Mouse (Mus musculus) ES-Bruce4 (cell line): ENCODE measurements around the gene Olfr1358. TPM values are rescaled to one million over a fixed set of nuclear protein-coding genes. Genes with fewer than 3 reads are reported as not detected.

Experiments used
- H3K27ac ChIP-seq: 2 replicates; pipeline ENCODE4 v1.5.1; 2012; ENCODE audit warnings: low read length, inconsistent platforms; ENCODE audit not compliant: insufficient read depth
- H3K27me3 ChIP-seq: 2 replicates; pipeline ENCODE4 v1.6.1; 2012; ENCODE audit warnings: mild to moderate bottlenecking, low read length, inconsistent platforms; ENCODE audit not compliant: control insufficient read depth, poor library complexity, insufficient read depth, severe bottlenecking
- H3K36me3 ChIP-seq: 2 replicates; pipeline ENCODE4 v1.6.1; 2012; ENCODE audit warnings: inconsistent platforms, mild to moderate bottlenecking, low read length, moderate library complexity; ENCODE audit not compliant: control insufficient read depth, poor library complexity, insufficient read depth, severe bottlenecking
- H3K4me1 ChIP-seq: one replicate; pipeline ENCODE4 v1.8.1; 2011; ENCODE audit warnings: low read length; ENCODE audit not compliant: control insufficient read depth, insufficient read depth
- H3K4me3 ChIP-seq: 2 replicates; pipeline ENCODE4 v1.5.1; 2011; ENCODE audit warnings: low read depth, mild to moderate bottlenecking, low read length
- H3K9ac ChIP-seq: 2 replicates; pipeline ENCODE4 v1.6.1; 2012; ENCODE audit warnings: low read depth, mild to moderate bottlenecking, inconsistent platforms; ENCODE audit not compliant: poor library complexity, severe bottlenecking
- H3K9me3 ChIP-seq: replicated peaks from 2 replicates; pipeline ENCODE4 v1.6.1; 2012; ENCODE audit warnings: mild to moderate bottlenecking, low read length, inconsistent platforms; ENCODE audit not compliant: control insufficient read depth, poor library complexity, insufficient read depth, severe bottlenecking
- CTCF ChIP-seq: IDR thresholded peaks from one replicate; pipeline ENCODE4 v1.8.1; 2011; ENCODE audit warnings: low read depth, low read length
- EP300 ChIP-seq: IDR thresholded peaks from 2 replicates; pipeline ENCODE4 v1.6.1; 2011; ENCODE audit warnings: low read depth, low read length; ENCODE audit not compliant: insufficient read depth
- POLR2A ChIP-seq: IDR thresholded peaks from one replicate; pipeline ENCODE4 v1.8.1; 2011; ENCODE audit warnings: low read length; ENCODE audit not compliant: insufficient read depth
- polyA plus RNA-seq: library from polyadenylated mRNA; stranded (reverse); fragments of >200 nt; gene quantifications from 2 replicates; pipeline ENCODE4 v1.2.4, GENCODE M21; 2011; ENCODE audit warnings: low read depth; ENCODE audit not compliant: missing spikeins, insufficient read depth, insufficient read length

Gene Olfr1358
- not detected in 2 replicates for polyA plus RNA-seq

DNA sequence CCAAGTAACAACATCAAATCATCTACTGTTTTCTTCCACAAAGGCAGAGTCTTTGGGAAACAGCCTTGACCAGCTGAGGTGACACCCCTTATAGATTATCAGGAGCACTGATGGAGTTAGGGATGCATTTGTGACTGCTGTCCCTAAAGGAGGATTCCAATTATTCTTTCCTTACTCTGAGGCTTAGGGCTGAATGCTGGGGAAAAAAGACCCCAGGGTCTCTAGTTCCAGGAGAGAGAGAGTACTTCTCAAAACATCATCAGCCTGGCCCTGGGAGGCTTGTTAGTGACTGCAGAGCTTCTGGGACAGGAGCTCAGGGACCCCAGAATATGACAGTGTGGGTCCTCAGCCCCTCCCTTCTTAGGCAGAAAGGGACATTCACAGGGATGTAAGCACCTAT, at the start of gene Olfr1358:
Gene Olfr1358, plus strand, starts transcription at position 301 of the 400 bp plus-strand sequence.
- Histone ChIP-seq H3K9me3 (no peaks in the 10 kb centered on the region), H3K27me3 (no peaks in the 10 kb centered on the region), H3K4me1 (no peaks in the 10 kb centered on the region), H3K36me3 (no peaks in the 10 kb centered on the region), H3K27ac (no peak within 1 kb of the TSS), H3K9ac (no peak within 1 kb of the TSS), H3K4me3 (no peak within 1 kb of the TSS)
- no peak for TF ChIP-seq POLR2A
- TF ChIP-seq EP300 = no peak
- TF ChIP-seq CTCF = no peak

DNA sequence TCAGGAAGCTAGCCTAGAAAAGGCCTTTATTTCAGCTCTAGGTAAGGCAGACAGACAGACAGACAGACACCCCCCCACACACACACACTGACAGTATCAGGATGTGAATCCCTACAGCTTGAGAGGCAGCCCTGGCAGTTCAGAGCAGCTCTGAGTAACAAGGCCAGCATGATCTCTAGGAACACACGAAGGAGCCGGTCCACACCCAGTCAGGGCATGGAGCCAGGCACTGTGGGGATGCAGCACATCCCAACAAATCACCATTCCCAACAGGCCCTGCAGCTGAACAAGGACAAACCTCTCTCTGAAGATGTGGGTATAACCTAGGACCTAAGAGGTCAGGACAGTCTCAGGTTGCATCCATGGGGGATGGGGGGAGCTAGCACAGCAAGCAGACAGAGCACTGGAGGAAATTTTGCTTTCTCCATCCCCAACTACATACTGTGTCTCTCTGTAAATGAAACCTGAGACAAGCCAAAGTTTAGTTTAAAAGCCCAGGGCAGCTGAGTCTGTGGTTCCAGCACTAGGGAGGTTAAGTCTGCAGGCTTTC, 49.4 kb upstream of the Olfr1358 start:
- no peaks in the 10 kb centered on the region for H3K27me3 ChIP-seq
- no peaks in the 10 kb centered on the region for H3K9me3 ChIP-seq
- TF ChIP-seq CTCF = no peak
- TF ChIP-seq POLR2A = no peak
- TF ChIP-seq EP300 = no peak
- H3K4me3 ChIP-seq = no peak overlapping the region
- H3K36me3 ChIP-seq = no peaks in the 10 kb centered on the region
- H3K4me1 ChIP-seq = peaks cover 2% of the 10 kb centered on the region
- no peak overlapping the region for H3K27ac ChIP-seq
- H3K9ac ChIP-seq = no peak overlapping the region

GRCm38 (mm10) chr10:78470582-78471313, 46.5 kb upstream of the Olfr1358 start:
- no peak for TF ChIP-seq POLR2A
- no peak for TF ChIP-seq CTCF
- TF ChIP-seq EP300 = no peak
- Histone ChIP-seq H3K4me1 (no peaks in the 10 kb centered on the region), H3K4me3 (no peak overlapping the region), H3K36me3 (no peaks in the 10 kb centered on the region), H3K27ac (no peak overlapping the region), H3K27me3 (peaks cover 2% of the 10 kb centered on the region; the same call in 1 of the 2 replicates), H3K9ac (no peak overlapping the region), H3K9me3 (no peaks in the 10 kb centered on the region)

DNA sequence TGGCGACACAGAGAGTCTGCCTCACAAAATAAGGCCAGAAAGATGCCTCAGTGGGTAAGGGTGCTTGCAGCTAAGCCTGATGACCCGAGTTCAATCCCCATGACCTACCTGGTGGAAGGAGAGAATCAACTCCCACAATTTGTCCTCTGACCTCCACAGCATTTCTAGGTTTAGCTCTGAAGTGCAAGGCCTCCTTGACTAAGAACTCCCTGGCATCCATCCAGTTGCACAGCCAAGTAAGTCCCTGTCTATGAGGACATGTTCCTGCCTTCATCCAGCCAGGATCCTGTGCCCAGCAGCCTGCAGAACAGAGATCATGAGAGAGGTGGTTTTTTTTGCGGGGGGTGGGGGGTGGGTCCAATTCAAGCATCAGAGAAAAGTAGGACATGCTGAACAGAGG, 45.2 kb upstream of the Olfr1358 start:
- H3K9me3 ChIP-seq = no peaks in the 10 kb centered on the region
- no peak overlapping the region for H3K27ac ChIP-seq
- TF ChIP-seq EP300 (no peak), CTCF (no peak), POLR2A (no peak)
- peaks cover 2% of the 10 kb centered on the region; the same call in 1 of the 2 replicates for H3K27me3 ChIP-seq
- no peak overlapping the region for H3K4me3 ChIP-seq
- no peaks in the 10 kb centered on the region for H3K36me3 ChIP-seq
- H3K9ac ChIP-seq = no peak overlapping the region
- no peaks in the 10 kb centered on the region for H3K4me1 ChIP-seq

- TF ChIP-seq EP300 (no peak), POLR2A (no peak), CTCF (no peak)
- Histone ChIP-seq H3K4me3 (no peak overlapping the region), H3K4me1 (no peaks in the 10 kb centered on the region), H3K27ac (no peak overlapping the region), H3K27me3 (peaks cover 2% of the 10 kb centered on the region; the same call in 1 of the 2 replicates), H3K36me3 (no peaks in the 10 kb centered on the region), H3K9me3 (no peaks in the 10 kb centered on the region), H3K9ac (no peak overlapping the region)
Measured at GRCm38 (mm10) chr10:78473434-78473833, 43.8 kb upstream of the Olfr1358 start.

- Histone ChIP-seq H3K9ac (no peak overlapping the region), H3K9me3 (no peaks in the 10 kb centered on the region)
- TF ChIP-seq POLR2A = no peak
- TF ChIP-seq EP300 = no peak
- TF ChIP-seq CTCF = no peak
Measured at GRCm38 (mm10) chr10:78474759-78475158, 42.5 kb upstream of the Olfr1358 start.

More at GRCm38 (mm10) chr10:78474759-78475158, 42.5 kb upstream of the Olfr1358 start:
- Histone ChIP-seq H3K4me3 (no peak overlapping the region), H3K27me3 (peaks cover 2% of the 10 kb centered on the region; the same call in 1 of the 2 replicates), H3K36me3 (no peaks in the 10 kb centered on the region), H3K4me1 (no peaks in the 10 kb centered on the region), H3K27ac (no peak overlapping the region)
